Mouse (Mus musculus): ENCODE data around the gene Ctdspl.
A peak's percentile ranks its signal among the peaks of the same experiment; 100 is the strongest.

Gene Ctdspl

GRCm38 (mm10) chr9:118949654-118950053, 23.4 kb downstream of the Ctdspl start:
- DNase-seq (ENCODE audit: low spot score): no peak

GRCm38 (mm10) chr9:118950061-118950460, 23.8 kb downstream of the Ctdspl start:
- DNase-seq (ENCODE audit: low spot score): no peak

DNA sequence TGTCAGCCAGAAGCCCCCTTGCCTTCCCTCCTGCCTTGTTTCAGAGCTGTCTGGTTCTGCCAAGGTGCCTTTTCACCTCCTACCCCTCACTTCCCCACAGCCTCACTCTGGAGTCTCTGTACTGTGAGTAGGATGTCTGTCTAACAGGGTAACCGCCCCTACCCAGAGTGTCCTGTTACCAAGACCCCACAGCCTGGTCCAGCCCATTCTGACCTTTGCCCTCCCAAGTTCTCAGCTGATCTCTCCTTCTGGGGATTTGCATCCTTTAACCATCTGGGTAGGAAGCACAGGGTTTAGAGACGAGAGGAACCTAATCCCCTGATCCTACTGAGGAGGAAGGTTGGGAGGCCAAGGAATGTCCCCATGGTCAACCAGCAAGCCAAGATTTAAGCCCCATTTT, 24.5 kb downstream of the Ctdspl start:
- no peak for DNase-seq (ENCODE audit: low spot score)

GRCm38 (mm10) chr9:118951381-118951780, 25.1 kb downstream of the Ctdspl start:
- no peak for DNase-seq (ENCODE audit: low spot score)

DNA sequence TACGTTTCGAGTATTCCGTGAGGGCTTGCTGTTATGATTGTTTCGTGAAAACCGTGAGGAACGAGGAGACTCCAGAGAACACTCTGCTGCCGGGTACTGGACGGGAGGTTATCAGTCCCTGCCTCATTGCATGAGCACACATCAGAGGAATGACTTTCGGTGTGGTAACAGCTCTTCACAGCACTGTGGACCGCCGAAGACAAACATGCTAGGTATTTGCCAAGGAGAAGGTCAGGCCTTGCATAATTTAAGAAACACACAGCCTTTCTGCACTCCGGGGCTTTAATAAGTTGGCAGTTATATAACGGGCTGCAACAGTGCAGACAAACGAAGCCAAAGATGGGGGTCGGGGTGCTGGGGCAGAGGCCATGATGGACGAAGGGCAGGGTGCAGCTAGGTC, 25.9 kb downstream of the Ctdspl start:
- no peak for DNase-seq (ENCODE audit: low spot score)

DNA sequence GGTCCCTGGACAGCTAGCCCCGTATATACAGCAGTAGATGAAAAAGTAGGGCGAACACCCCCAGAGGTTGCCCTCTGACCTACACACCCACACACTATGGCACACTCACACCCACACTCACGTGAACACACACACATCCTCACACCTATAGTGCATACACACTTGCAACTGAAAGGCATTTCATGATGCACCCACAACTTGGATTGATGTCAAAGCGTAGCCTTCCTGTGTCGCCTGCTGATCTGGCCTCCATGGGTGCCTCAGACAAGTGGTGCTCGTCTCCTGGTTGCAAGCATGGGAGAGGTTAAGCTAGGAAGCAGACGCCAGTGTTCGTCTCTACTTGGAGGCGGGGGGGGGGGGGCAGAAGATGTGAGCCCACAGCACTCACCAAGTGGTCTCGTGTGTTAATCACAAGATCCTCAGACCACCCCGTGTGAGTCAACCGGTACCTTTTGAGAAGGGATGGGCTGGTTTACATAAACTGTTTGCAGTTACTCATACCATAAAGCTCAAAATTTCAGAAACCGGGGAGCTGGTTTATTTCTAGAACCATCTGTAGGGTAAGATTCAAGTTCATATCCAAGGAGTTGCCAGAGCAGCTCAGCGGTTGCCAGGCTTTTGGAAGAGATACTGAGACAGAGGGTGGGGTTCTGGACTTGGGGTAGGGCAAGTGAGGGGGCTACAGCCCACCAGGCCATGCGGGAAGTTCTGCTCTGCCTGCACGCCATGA, 27.4 kb downstream of the Ctdspl start:
- no peak for DNase-seq (ENCODE audit: low spot score)

DNA sequence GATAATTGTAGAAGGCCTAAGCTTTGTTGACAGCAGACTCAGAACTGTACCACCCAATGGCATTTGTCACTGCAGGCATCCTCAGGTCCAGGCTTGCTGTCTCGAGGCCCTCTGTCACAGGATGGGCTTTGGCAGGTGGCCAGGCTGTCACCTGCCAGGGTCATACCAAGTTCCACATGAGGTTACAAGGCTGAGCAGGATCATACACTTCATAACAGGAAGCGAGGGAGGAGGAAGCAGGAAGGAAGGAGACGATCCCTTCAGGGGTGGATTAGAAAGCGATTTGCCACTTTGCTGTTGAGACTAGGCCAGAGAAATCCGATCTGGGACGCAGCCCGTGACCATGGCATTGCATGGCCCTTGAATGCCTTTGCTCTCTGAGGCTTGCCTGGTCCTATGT, 32.5 kb downstream of the Ctdspl start:
- DNase-seq (ENCODE audit: low spot score): no peak

GRCm38 (mm10) chr9:118960415-118961091, 34.3 kb downstream of the Ctdspl start:
- DNase-seq (ENCODE audit: low spot score): peak; percentile 51

GRCm38 (mm10) chr9:118963149-118963548, 36.9 kb downstream of the Ctdspl start:
- DNase-seq (ENCODE audit: low spot score): no peak

- no peak for DNase-seq (ENCODE audit: low spot score)
Measured at GRCm38 (mm10) chr9:118964263-118965034, 38.2 kb downstream of the Ctdspl start.

GRCm38 (mm10) chr9:118969810-118970209, 43.6 kb downstream of the Ctdspl start:
- DNase-seq (ENCODE audit: low spot score): no peak

- no peak for DNase-seq (ENCODE audit: low spot score)
Measured at GRCm38 (mm10) chr9:118973028-118973427, 46.8 kb downstream of the Ctdspl start.

DNA sequence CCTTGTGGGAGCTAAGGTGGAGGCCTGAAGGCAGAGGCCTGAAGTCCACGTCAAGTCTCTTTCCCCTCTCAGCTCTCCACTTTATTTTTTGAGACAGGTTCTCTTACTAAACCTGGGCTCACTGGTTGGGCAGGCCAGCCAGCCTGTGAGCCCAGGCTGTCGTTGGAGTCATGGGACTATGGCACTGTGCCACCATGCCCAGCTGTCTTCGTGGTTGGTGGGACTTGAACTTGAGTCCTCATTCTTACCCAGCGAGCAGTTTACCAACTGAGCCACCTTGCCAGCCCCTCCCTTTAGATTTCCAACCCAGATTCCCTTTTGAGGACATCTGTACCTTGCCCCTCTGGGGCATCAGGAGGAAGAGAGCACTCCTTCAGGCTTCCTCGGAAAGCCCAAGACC, 47.3 kb downstream of the Ctdspl start:
- no peak for DNase-seq (ENCODE audit: low spot score)

GRCm38 (mm10) chr9:118974148-118974547, 47.9 kb downstream of the Ctdspl start:
- peak; percentile 48 for DNase-seq (ENCODE audit: low spot score)

- no peak for DNase-seq (ENCODE audit: low spot score)
Measured at GRCm38 (mm10) chr9:118975211-118975671, 49.0 kb downstream of the Ctdspl start.

DNA sequence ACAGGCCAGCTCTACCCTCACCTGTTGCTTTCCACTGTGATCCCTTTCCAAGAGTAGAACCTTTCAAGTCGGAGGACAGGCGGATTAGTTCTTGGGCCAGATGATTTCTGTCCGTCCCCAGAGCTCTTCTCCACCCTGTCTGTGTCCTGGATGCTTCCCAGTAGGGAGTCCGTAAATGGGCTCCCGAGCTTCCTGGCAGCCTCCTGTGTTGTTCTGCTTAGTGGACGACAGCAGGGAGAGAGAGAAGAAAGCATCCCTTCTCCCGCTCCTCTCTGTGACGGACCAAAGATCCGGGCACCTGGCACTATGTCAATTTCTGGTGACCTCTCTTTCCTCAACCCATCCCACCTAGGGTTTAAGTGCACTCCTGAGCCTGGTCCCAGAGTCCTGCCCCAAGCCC, 49.5 kb downstream of the Ctdspl start:
- DNase-seq (ENCODE audit: low spot score): no peak

GRCm38 (mm10) chr9:118976561-118976960, 50.3 kb downstream of the Ctdspl start:
- no peak for DNase-seq (ENCODE audit: low spot score)

GRCm38 (mm10) chr9:118977425-118977824, 51.2 kb downstream of the Ctdspl start:
- no peak for DNase-seq (ENCODE audit: low spot score)

- peak; percentile 32 for DNase-seq (ENCODE audit: low spot score)
Measured at GRCm38 (mm10) chr9:118980411-118980823, 54.2 kb downstream of the Ctdspl start.

DNA sequence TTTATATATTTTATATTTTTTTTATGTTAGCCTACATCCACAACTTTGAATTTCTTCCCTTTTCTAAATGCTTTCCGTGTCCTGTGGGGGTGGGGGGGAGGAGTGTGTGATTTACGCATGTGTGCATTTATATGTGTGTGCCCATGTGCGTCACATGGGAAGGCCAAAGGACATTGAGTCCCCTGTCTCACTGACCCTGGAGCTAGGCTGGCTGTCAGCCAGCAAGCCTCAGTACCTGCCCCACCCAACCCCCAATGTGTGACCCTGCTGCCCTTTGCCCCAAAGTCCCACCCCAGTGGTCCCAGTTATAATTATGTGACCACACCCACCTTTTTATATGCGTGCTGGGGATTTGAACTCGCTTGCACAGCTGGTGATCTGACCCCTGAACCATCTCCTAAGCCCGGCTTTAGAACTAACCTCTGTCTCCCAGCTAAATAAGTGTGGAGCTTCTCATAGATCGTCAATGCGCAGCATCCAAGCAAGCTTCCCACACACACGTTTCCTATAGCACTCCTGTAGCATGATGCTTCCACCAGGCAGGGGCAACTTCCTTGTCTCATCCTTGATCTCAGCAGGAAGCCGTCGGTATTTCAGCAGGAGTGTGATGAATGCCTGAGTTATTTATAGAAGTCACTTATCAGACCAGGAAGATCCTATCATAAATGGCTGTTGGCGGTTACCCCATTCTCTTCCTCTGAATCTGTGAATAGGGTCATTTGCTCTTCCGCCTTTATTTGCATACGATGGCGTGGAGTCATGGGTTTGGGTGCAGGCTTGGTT, 58.6 kb downstream of the Ctdspl start:
- DNase-seq (ENCODE audit: low spot score): no peak

- no peak for DNase-seq (ENCODE audit: low spot score)
Measured at GRCm38 (mm10) chr9:118986286-118986685, 60.0 kb downstream of the Ctdspl start.

Data from ovary, postnatal 36 days (tissue).